Mouse (Mus musculus) thymus, postnatal 4 days (tissue): ENCODE data around the gene Ubxn6.

Experiments used
- DNase-seq: peaks from one replicate; pipeline ENCODE4 v3.0.0; 2021

Ubxn6 gene

DNA sequence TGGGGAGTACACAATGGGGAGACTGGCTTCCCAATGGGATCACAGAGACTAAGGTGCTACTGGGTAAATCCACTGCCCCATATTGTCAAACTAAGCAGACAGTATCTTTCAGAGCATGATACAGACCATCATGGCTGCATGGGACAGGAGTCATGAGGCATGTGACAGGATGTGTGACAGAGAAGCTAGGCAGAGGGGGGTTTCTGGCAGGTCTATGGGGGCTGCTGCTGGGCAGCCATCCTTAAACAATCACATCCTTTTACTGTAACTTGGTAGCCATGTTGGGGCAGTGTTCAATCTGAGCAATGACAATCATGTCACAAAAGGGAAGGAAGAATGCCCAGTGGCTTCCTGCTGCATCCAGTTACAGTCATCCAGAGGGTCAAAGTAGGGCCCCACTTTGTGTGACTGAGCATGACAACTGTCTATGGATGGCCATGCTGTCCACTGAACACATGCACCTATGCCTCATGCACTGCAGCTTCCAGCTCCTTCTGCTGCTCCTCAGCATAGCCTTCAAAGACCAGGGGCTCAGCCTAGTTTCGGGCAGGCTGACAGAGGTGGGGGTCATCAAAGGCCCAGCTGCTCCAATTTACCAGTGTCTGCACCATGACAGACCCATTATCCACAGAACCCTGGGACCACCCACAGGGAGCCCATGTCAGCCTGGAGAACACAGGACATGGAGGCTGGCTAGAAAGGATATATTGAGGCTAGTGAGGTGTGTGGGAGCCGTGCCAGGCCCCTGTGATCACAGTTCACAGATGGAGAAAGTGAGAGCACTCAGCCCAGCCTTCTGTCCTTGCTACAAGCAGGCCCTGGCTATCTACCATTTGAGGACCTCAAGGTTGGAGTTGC is 52.5 kb downstream of the Ubxn6 start:
- DNase-seq, result peak; percentile 28

- DNase-seq, result peak; percentile 76
Observed at GRCm38 (mm10) chr17:56021161-56021910, 53.5 kb downstream of the Ubxn6 start.

- DNase-seq, result peak; percentile 47
Observed at GRCm38 (mm10) chr17:56020400-56021084, 54.3 kb downstream of the Ubxn6 start.

- DNase-seq, result peak; percentile 90
Observed at GRCm38 (mm10) chr17:56018347-56019131, 56.3 kb downstream of the Ubxn6 start.

- DNase-seq, result no peak
Observed at GRCm38 (mm10) chr17:56017848-56018247, 57.0 kb downstream of the Ubxn6 start.
